Mouse (Mus musculus) layer of hippocampus, adult 8-10 months (tissue): ENCODE measurements around the gene Fam210b. TPM values are rescaled to one million over a fixed set of nuclear protein-coding genes. Genes with fewer than 3 reads are reported as not detected.

ENCODE experiments used
- DNase-seq, 2 experiments: peaks; one replicate each; pipeline ENCODE4 v3.0.0; 2022; ENCODE audit warnings: low spot score in 2 of 2
- total RNA-seq, 4 experiments: library from RNA; stranded (reverse); gene quantifications; 2 replicates each; pipeline ENCODE4 v1.2.4; 2022

The Fam210b gene
- total RNA-seq, 4 experiments from 2014 or later = 19.5 to 22.8 (median 21.6) TPM

- no peak for DNase-seq
Observed at GRCm38 (mm10) chr2:172401116-172401825, 55.9 kb downstream of the Fam210b start.

- DNase-seq = no peak
Observed at GRCm38 (mm10) chr2:172404239-172404638, 58.9 kb downstream of the Fam210b start.

GRCm38 (mm10) chr2:172405011-172405410 lies 59.6 kb downstream of the Fam210b start:
- DNase-seq = no peak

Other genes starting within 250 kb of the Fam210b start
- under 1 TPM in 3 of 4 experiments, not detected in 1; 0.16 to 0.35 (median 0.22) TPM for gene Mc3r, start 97.1 kb upstream of the Fam210b start, total RNA-seq
- 1 to 10 TPM; 1.1 to 2.4 (median 1.5) TPM for gene Aurka, start 25.0 kb downstream of the Fam210b start, total RNA-seq
- 10 to 100 TPM; 23.7 to 28.8 (median 26.9) TPM for gene Cstf1, start 25.1 kb downstream of the Fam210b start, total RNA-seq
- under 1 TPM in 3 of 4 experiments, not detected in 1; 0.31 to 0.55 (median 0.33) TPM for gene Cass4, start 48.2 kb downstream of the Fam210b start, total RNA-seq
- gene Rtf2, start 95.0 kb downstream of the Fam210b start, total RNA-seq = 10 to 100 TPM; 68.3 to 71.7 (median 70.8) TPM
- gene Gcnt7, start 113.0 kb downstream of the Fam210b start, total RNA-seq = not detected
- gene Fam209, start 127.0 kb downstream of the Fam210b start, total RNA-seq = under 1 TPM in 1 of 4 experiments, not detected in 3; 0.50 TPM
- under 1 TPM in 1 of 4 experiments, not detected in 3; 0.11 TPM for gene Tfap2c, start 204.0 kb downstream of the Fam210b start, total RNA-seq